Mouse (Mus musculus) hindbrain, embryonic 13.5 days (tissue): ENCODE measurements around the gene Tmem218. TPM values are rescaled to one million over a fixed set of nuclear protein-coding genes. Genes with fewer than 3 reads are reported as not detected.
A peak's percentile ranks its signal among the peaks of the same experiment; 100 is the strongest.

Experiments
- ATAC-seq: fragments of 200-750 bp; cut with Nextera tagmentation; 2 replicates; pipeline ENCODE4 v1.8.0; 2017; ENCODE audit warnings: moderate TSS enrichment; ENCODE audit not compliant: low FRiP score
- H3K27ac ChIP-seq: fragments of 300-500 bp; sonication (generic); 2 replicates; pipeline ENCODE4 v1.5.1; 2015; ENCODE audit warnings: inconsistent platforms, mild to moderate bottlenecking, moderate library complexity
- H3K27me3 ChIP-seq: fragments of 300-500 bp; sonication (generic); 2 replicates; pipeline ENCODE4 v1.6.1; 2015; ENCODE audit warnings: mild to moderate bottlenecking, inconsistent platforms
- H3K36me3 ChIP-seq: fragments of 300-500 bp; sonication (generic); 2 replicates; pipeline ENCODE4 v1.6.1; 2015; ENCODE audit warnings: mild to moderate bottlenecking, inconsistent platforms
- H3K4me1 ChIP-seq: fragments of 300-500 bp; sonication (generic); replicated peaks from 2 replicates; pipeline ENCODE4 v1.6.1; 2015; ENCODE audit warnings: inconsistent platforms
- H3K4me2 ChIP-seq: fragments of 300-500 bp; sonication (generic); 2 replicates; pipeline ENCODE4 v1.6.1; 2015; ENCODE audit warnings: inconsistent platforms, mild to moderate bottlenecking, moderate library complexity
- H3K4me3 ChIP-seq: fragments of 300-500 bp; sonication (generic); 2 replicates; pipeline ENCODE4 v1.5.1; 2015; ENCODE audit warnings: mild to moderate bottlenecking, inconsistent platforms
- H3K9ac ChIP-seq: fragments of 300-500 bp; sonication (generic); 2 replicates; pipeline ENCODE4 v1.6.1; 2015; ENCODE audit warnings: mild to moderate bottlenecking, inconsistent platforms
- H3K9me3 ChIP-seq: fragments of 300-500 bp; sonication (generic); 2 replicates; pipeline ENCODE4 v1.6.1; 2016; ENCODE audit warnings: inconsistent platforms
- WGBS: fragments of 180-500 bp; shearing (Covaris S2); methylation state at CpG from one replicate; pipeline ENCODE4 v1.1.7; 2015; 5-methylcytosine and 5-hydroxymethylcytosine counted together
- polyA plus RNA-seq: library from polyadenylated mRNA; unstranded; fragments of >200 nt; fragmentation: Nextera tagmentation; extraction: Ambion mirVana; gene quantifications from 2 replicates; pipeline ENCODE4 v1.2.1, GENCODE M21; 2015

Gene Tmem218
- polyA plus RNA-seq, 1 experiment from 2014 or later, result 11.1 TPM

GRCm38 (mm10) chr9:37242764-37243163, 34.7 kb downstream of the Tmem218 start:
- no peak overlapping the region for H3K4me3 ChIP-seq
- H3K4me1 ChIP-seq, result no peaks in the 10 kb centered on the region
- H3K27ac ChIP-seq, result no peak overlapping the region
- no peak overlapping the region for H3K4me2 ChIP-seq
- H3K36me3 ChIP-seq, result no peaks in the 10 kb centered on the region
- no peak for ATAC-seq
- no peak overlapping the region for H3K9ac ChIP-seq
- H3K9me3 ChIP-seq, result no peaks in the 10 kb centered on the region
- WGBS, result 90% methylated on average over 3 of the region's 3 CpGs
- H3K27me3 ChIP-seq, result no peaks in the 10 kb centered on the region

DNA sequence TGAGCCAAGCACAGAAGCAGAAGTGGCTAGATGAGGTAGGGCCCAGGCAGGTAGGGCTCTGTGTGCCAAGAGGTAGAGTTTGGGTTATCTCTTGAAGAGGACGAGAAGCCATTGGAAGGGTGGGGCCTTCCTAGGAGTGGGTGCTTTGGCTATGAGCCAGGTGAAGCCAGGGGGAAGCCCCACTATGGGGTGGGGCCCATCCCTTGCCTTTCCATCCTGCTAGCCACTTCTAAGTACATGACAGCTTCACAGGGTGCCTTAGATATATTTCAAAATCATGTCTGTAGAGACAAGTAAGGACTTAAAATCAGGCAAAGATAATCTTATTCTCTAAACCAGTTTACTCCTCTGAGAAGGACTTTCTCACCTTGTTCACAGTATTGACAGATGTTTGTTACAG, 36.6 kb downstream of the Tmem218 start:
- no peaks in the 10 kb centered on the region for H3K9me3 ChIP-seq
- H3K4me3 ChIP-seq, result no peak overlapping the region
- H3K27me3 ChIP-seq, result no peaks in the 10 kb centered on the region
- no peak overlapping the region for H3K4me2 ChIP-seq
- WGBS, result 91% methylated on average over 1 of the region's 1 CpGs
- no peak overlapping the region for H3K9ac ChIP-seq
- ATAC-seq, result no peak
- H3K27ac ChIP-seq, result no peak overlapping the region
- H3K36me3 ChIP-seq, result no peaks in the 10 kb centered on the region
- peaks cover 8% of the 10 kb centered on the region; the same call in 1 of the 2 replicates for H3K4me1 ChIP-seq

DNA sequence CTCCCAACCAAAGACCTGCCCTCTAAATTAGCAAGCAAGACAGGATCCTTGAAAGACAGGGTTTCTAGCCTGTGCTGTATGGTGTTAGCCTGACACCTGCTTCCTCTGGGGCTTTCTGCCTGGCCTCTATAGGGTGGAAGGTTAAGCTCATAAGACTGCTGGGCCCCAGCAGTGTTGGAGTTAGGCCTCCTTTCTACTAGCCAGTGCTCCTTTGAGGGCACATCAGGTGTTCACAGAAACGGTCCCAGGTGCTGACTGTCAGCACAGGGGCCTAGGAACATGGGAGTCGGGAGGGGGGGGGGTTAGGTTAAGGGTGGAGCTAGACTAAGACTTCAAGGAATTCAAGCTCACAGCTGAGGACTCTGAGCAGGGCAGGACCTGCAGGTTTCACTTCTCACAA, 37.4 kb downstream of the Tmem218 start:
- Histone ChIP-seq H3K9ac (no peak overlapping the region), H3K27ac (no peak overlapping the region), H3K4me2 (no peak overlapping the region), H3K9me3 (no peaks in the 10 kb centered on the region), H3K4me1 (peaks cover 8% of the 10 kb centered on the region; the same call in 1 of the 2 replicates), H3K36me3 (no peaks in the 10 kb centered on the region), H3K27me3 (no peaks in the 10 kb centered on the region), H3K4me3 (no peak overlapping the region)
- ATAC-seq, result no peak
- 78% methylated on average over 2 of the region's 2 CpGs for WGBS

GRCm38 (mm10) chr9:37245810-37246209, 37.8 kb downstream of the Tmem218 start:
- ATAC-seq, result no peak
- no peak overlapping the region for H3K9ac ChIP-seq
- 98% methylated on average over 1 of the region's 1 CpGs for WGBS

GRCm38 (mm10) chr9:37247429-37247828, 39.4 kb downstream of the Tmem218 start:
- Histone ChIP-seq H3K4me3 (no peak overlapping the region), H3K4me1 (peaks cover 8% of the 10 kb centered on the region; the same call in 1 of the 2 replicates), H3K4me2 (no peak overlapping the region), H3K27me3 (no peaks in the 10 kb centered on the region; the same call in 1 of the 2 replicates), H3K9me3 (no peaks in the 10 kb centered on the region), H3K27ac (no peak overlapping the region), H3K36me3 (no peaks in the 10 kb centered on the region), H3K9ac (no peak overlapping the region)
- ATAC-seq, result no peak

More at GRCm38 (mm10) chr9:37245810-37246209, 37.8 kb downstream of the Tmem218 start:
- Histone ChIP-seq H3K9me3 (no peaks in the 10 kb centered on the region), H3K36me3 (no peaks in the 10 kb centered on the region), H3K4me2 (no peak overlapping the region), H3K27ac (no peak overlapping the region), H3K27me3 (no peaks in the 10 kb centered on the region), H3K4me1 (peaks cover 8% of the 10 kb centered on the region; the same call in 1 of the 2 replicates), H3K4me3 (no peak overlapping the region)

DNA sequence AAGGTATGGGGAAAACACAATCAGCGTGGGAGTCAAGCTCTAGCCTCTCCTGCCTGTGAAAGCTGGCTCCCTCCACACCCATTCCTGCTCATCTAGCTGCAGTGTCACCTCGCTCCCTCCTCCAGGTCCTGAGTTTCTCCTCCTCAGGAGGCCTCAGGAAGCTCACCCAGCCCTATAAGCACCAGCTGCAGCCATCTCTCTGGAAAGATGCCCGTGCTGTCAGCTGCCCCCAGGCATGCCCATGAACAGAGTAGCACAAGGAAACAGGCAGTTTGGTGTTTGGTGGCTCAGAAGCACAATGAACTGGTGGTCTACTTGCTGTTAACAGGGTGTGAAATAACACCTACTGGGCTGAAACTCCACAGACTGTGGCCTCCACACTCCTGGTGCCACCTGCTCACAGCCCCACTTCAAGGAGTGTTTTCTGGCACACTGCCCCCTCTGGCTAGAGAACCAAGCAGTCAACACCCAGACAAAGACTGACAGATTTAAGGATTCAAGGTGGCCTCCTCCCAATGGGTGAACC, 40.4 kb downstream of the Tmem218 start:
- Histone ChIP-seq H3K27ac (no peak overlapping the region), H3K9me3 (no peaks in the 10 kb centered on the region), H3K36me3 (no peaks in the 10 kb centered on the region), H3K4me3 (no peak overlapping the region), H3K4me1 (peaks cover 8% of the 10 kb centered on the region; the same call in 1 of the 2 replicates), H3K4me2 (no peak overlapping the region), H3K27me3 (peaks cover 2% of the 10 kb centered on the region; the same call in 1 of the 2 replicates), H3K9ac (no peak overlapping the region)
- WGBS, result 50% methylated on average over 3 of the region's 3 CpGs
- peak; percentile 56 for ATAC-seq

- H3K27me3 ChIP-seq, result peaks cover 11% of the 10 kb centered on the region
- no peak for ATAC-seq
- H3K4me1 ChIP-seq, result peaks cover 14% of the 10 kb centered on the region
- WGBS, result 92% methylated on average over 3 of the region's 3 CpGs
- no peaks in the 10 kb centered on the region for H3K36me3 ChIP-seq
- H3K4me3 ChIP-seq, result no peak overlapping the region
- H3K9me3 ChIP-seq, result no peaks in the 10 kb centered on the region
- H3K9ac ChIP-seq, result no peak overlapping the region
- no peak overlapping the region for H3K4me2 ChIP-seq
- no peak overlapping the region for H3K27ac ChIP-seq
Measured at GRCm38 (mm10) chr9:37249976-37250375, 42.0 kb downstream of the Tmem218 start.

DNA sequence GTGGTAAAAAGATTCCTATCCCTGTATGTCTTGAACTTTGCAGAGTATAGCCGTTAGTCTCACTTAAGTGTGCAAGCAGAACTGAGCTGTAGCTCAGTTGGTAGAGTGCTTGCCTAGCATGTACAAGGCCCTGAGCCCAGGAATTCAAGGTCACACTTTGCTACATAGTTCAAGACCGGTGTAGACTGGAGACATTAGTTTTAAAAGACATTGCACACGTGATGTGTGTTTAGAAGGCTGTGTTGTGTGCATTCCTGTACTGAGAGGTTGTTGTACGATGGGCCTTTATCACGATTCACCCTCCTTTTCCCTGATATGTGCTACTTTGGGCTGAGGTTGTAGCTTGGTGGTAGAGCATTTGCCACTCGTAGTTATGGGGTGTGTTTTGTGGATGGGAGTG, 42.6 kb downstream of the Tmem218 start:
- Histone ChIP-seq H3K27me3 (peaks cover 11% of the 10 kb centered on the region), H3K4me3 (no peak overlapping the region), H3K27ac (no peak overlapping the region), H3K9me3 (no peaks in the 10 kb centered on the region), H3K4me1 (peaks cover 20% of the 10 kb centered on the region), H3K36me3 (no peaks in the 10 kb centered on the region), H3K9ac (no peak overlapping the region), H3K4me2 (no peak overlapping the region)
- ATAC-seq, result no peak
- 94% methylated on average over 6 of the region's 6 CpGs for WGBS

- no peaks in the 10 kb centered on the region for H3K36me3 ChIP-seq
- H3K9ac ChIP-seq, result peak overlapping the region; percentile 63; the same call in 1 of the 2 replicates
- peaks cover 15% of the 10 kb centered on the region for H3K27me3 ChIP-seq
- H3K27ac ChIP-seq, result no peak overlapping the region
- H3K4me3 ChIP-seq, result peak overlapping the region; percentile 41
- ATAC-seq, result no peak
- no peaks in the 10 kb centered on the region for H3K9me3 ChIP-seq
- peaks cover 13% of the 10 kb centered on the region for H3K4me1 ChIP-seq
- 22% methylated on average over 6 of the region's 6 CpGs for WGBS
- peak overlapping the region; percentile 76 for H3K4me2 ChIP-seq
Measured at GRCm38 (mm10) chr9:37254531-37255110, 46.6 kb downstream of the Tmem218 start.

- H3K4me3 ChIP-seq, result peak within 1 kb of the TSS; percentile 41
- WGBS, result 2% methylated on average over 38 of the region's 38 CpGs
Measured at GRCm38 (mm10) chr9:37255149-37255888, 47.3 kb downstream of the Tmem218 start, which contains the start of gene Slc37a2. Gene Slc37a2, minus strand, starts transcription at chr9:37255738.

DNA sequence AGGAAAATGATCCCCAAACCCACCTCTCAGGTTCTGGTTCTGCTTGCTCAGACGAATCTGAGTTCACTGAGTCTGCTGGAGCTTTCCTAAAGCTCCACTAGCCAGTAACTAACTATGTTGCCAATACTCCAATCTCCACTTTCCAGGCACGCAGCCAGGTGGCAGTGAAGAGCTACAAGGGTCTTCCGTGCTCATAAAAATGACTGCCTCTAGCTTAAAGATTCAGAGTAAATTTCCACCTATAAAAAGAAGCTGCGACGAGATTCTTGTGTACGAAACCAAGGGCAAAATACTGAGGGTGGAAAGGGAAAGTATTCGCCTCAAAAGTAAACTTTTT, 47.8 kb downstream of the Tmem218 start:
- H3K9ac ChIP-seq, result no peak overlapping the region
- 45% methylated on average over 7 of the region's 7 CpGs for WGBS

More at GRCm38 (mm10) chr9:37255149-37255888, 47.3 kb downstream of the Tmem218 start, which contains the start of gene Slc37a2:
- Histone ChIP-seq H3K9ac (peak within 1 kb of the TSS; percentile 63), H3K36me3 (no peaks in the 10 kb centered on the region), H3K27me3 (peaks cover 15% of the 10 kb centered on the region), H3K27ac (no peak within 1 kb of the TSS), H3K4me2 (peak within 1 kb of the TSS; percentile 76), H3K9me3 (no peaks in the 10 kb centered on the region), H3K4me1 (peaks cover 13% of the 10 kb centered on the region)
- peak; percentile 84 for ATAC-seq

GRCm38 (mm10) chr9:37266622-37267021, 58.6 kb downstream of the Tmem218 start:
- no peaks in the 10 kb centered on the region for H3K36me3 ChIP-seq
- H3K9me3 ChIP-seq, result no peaks in the 10 kb centered on the region
- ATAC-seq, result no peak
- H3K27me3 ChIP-seq, result no peaks in the 10 kb centered on the region
- no peak overlapping the region for H3K4me3 ChIP-seq
- H3K9ac ChIP-seq, result no peak overlapping the region
- H3K4me2 ChIP-seq, result no peak overlapping the region
- H3K4me1 ChIP-seq, result no peaks in the 10 kb centered on the region
- WGBS, result 98% methylated on average over 2 of the region's 2 CpGs
- no peak overlapping the region for H3K27ac ChIP-seq

More for the DNA sequence above, 47.8 kb downstream of the Tmem218 start:
- Histone ChIP-seq H3K4me2 (peak overlapping the region; percentile 76), H3K27me3 (peaks cover 15% of the 10 kb centered on the region), H3K4me1 (peaks cover 13% of the 10 kb centered on the region), H3K4me3 (peak overlapping the region; percentile 41), H3K9me3 (no peaks in the 10 kb centered on the region), H3K36me3 (no peaks in the 10 kb centered on the region), H3K27ac (no peak overlapping the region)
- peak; percentile 52 for ATAC-seq
